Mouse (Mus musculus): ENCODE measurements around the gene Fer. TPM values are rescaled to one million over a fixed set of nuclear protein-coding genes. Genes with fewer than 3 reads are reported as not detected.
A peak's percentile ranks its signal among the peaks of the same experiment; 100 is the strongest.

Gene Fer
- polyA plus RNA-seq, 1 experiment, result 11.5 TPM

GRCm38 (mm10) chr17:64135941-64136650, 273.2 kb downstream of the Fer start:
- Histone ChIP-seq H3K4me1 (ENCODE audit: control insufficient read depth, insufficient read depth, low read length) (no peaks in the 10 kb centered on the region), H3K27ac (ENCODE audit: control insufficient read depth, insufficient read depth, low read depth, low read length) (no peak overlapping the region), H3K27me3 (ENCODE audit: control insufficient read depth, insufficient read depth, low read length) (no peaks in the 10 kb centered on the region), H3K4me3 (ENCODE audit: control insufficient read depth, low read depth, low read length) (no peak overlapping the region), H3K36me3 (ENCODE audit: control insufficient read depth, insufficient read depth, low read length) (peaks cover 2% of the 10 kb centered on the region)
- TF ChIP-seq POLR2A (IDR thresholded peaks at IDR 0.05; ENCODE audit: control insufficient read depth, low read depth, low read length) (no peak), CTCF (IDR thresholded peaks at IDR 0.05; ENCODE audit: control insufficient read depth, insufficient read depth, insufficient replicate concordance, low read depth, low read length) (no peak)

GRCm38 (mm10) chr17:64138036-64138717, 275.3 kb downstream of the Fer start:
- no peaks in the 10 kb centered on the region for H3K4me1 ChIP-seq (ENCODE audit: control insufficient read depth, insufficient read depth, low read length)
- no peak for TF ChIP-seq POLR2A (IDR thresholded peaks at IDR 0.05; ENCODE audit: control insufficient read depth, low read depth, low read length)
- TF ChIP-seq CTCF (IDR thresholded peaks at IDR 0.05; ENCODE audit: control insufficient read depth, insufficient read depth, insufficient replicate concordance, low read depth, low read length), result no peak
- no peaks in the 10 kb centered on the region for H3K27me3 ChIP-seq (ENCODE audit: control insufficient read depth, insufficient read depth, low read length)
- peak overlapping the region; percentile 70 for H3K4me3 ChIP-seq (ENCODE audit: control insufficient read depth, low read depth, low read length)
- H3K27ac ChIP-seq (ENCODE audit: control insufficient read depth, insufficient read depth, low read depth, low read length), result no peak overlapping the region
- H3K36me3 ChIP-seq (ENCODE audit: control insufficient read depth, insufficient read depth, low read length), result peaks cover 2% of the 10 kb centered on the region

- no peak overlapping the region for H3K27ac ChIP-seq (ENCODE audit: control insufficient read depth, insufficient read depth, low read depth, low read length)
- no peaks in the 10 kb centered on the region for H3K4me1 ChIP-seq (ENCODE audit: control insufficient read depth, insufficient read depth, low read length)
- peaks cover 2% of the 10 kb centered on the region for H3K36me3 ChIP-seq (ENCODE audit: control insufficient read depth, insufficient read depth, low read length)
- no peak overlapping the region for H3K4me3 ChIP-seq (ENCODE audit: control insufficient read depth, low read depth, low read length)
- TF ChIP-seq CTCF (IDR thresholded peaks at IDR 0.05; ENCODE audit: control insufficient read depth, insufficient read depth, insufficient replicate concordance, low read depth, low read length) (no peak), POLR2A (IDR thresholded peaks at IDR 0.05; ENCODE audit: control insufficient read depth, low read depth, low read length) (no peak)
- no peaks in the 10 kb centered on the region for H3K27me3 ChIP-seq (ENCODE audit: control insufficient read depth, insufficient read depth, low read length)
These were observed 276.5 kb downstream of the Fer start for GRCm38 (mm10) chr17:64139231-64139915.

DNA sequence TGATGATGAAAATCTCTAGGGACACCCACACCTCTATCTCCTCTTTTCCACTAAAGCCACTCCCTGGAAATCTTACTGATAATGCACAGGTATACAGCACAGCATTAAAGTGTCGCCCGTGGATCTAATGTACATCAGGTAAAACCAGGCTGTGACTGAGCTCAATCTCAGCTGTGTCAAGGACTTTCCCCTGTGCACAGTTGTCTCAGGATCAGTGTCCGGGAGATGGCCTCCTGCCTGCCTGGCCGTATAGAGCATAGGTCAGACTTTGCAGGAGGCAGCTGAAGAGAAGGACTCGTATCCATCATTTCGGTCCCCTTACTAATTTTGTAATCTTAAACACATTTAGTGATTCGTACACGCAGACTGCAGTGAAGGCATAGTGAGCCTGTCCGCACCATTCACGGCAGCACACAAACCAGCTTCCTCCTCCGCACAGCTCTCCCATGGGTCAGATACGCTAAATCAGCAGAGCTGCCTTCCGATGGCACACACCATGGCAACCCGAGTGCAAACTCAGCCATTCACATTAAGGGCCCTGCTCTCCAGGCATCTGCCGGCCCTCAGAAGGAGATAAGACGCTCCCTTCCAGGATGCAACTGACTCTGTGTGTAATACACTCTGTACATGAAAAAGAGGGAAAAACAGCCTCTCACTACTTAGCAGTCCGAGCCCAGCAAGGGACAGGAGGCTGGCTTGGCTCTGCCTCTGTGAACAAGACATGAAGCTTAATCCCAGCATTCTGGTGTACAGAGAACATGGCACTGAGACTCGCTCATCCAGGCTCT, 277.4 kb downstream of the Fer start:
- Histone ChIP-seq H3K4me1 (ENCODE audit: control insufficient read depth, insufficient read depth, low read length) (no peaks in the 10 kb centered on the region), H3K27me3 (ENCODE audit: control insufficient read depth, insufficient read depth, low read length) (no peaks in the 10 kb centered on the region), H3K27ac (ENCODE audit: control insufficient read depth, insufficient read depth, low read depth, low read length) (no peak overlapping the region), H3K36me3 (ENCODE audit: control insufficient read depth, insufficient read depth, low read length) (peaks cover 2% of the 10 kb centered on the region), H3K4me3 (ENCODE audit: control insufficient read depth, low read depth, low read length) (no peak overlapping the region)
- no peak for TF ChIP-seq CTCF (IDR thresholded peaks at IDR 0.05; ENCODE audit: control insufficient read depth, insufficient read depth, insufficient replicate concordance, low read depth, low read length)
- no peak for TF ChIP-seq POLR2A (IDR thresholded peaks at IDR 0.05; ENCODE audit: control insufficient read depth, low read depth, low read length)

GRCm38 (mm10) chr17:64141856-64142255, 279.0 kb downstream of the Fer start:
- TF ChIP-seq POLR2A (IDR thresholded peaks at IDR 0.05; ENCODE audit: control insufficient read depth, low read depth, low read length) (no peak), CTCF (IDR thresholded peaks at IDR 0.05; ENCODE audit: control insufficient read depth, insufficient read depth, insufficient replicate concordance, low read depth, low read length) (no peak)
- H3K27me3 ChIP-seq (ENCODE audit: control insufficient read depth, insufficient read depth, low read length), result no peaks in the 10 kb centered on the region
- H3K36me3 ChIP-seq (ENCODE audit: control insufficient read depth, insufficient read depth, low read length), result peaks cover 2% of the 10 kb centered on the region
- no peak overlapping the region for H3K4me3 ChIP-seq (ENCODE audit: control insufficient read depth, low read depth, low read length)
- H3K4me1 ChIP-seq (ENCODE audit: control insufficient read depth, insufficient read depth, low read length), result no peaks in the 10 kb centered on the region
- no peak overlapping the region for H3K27ac ChIP-seq (ENCODE audit: control insufficient read depth, insufficient read depth, low read depth, low read length)

DNA sequence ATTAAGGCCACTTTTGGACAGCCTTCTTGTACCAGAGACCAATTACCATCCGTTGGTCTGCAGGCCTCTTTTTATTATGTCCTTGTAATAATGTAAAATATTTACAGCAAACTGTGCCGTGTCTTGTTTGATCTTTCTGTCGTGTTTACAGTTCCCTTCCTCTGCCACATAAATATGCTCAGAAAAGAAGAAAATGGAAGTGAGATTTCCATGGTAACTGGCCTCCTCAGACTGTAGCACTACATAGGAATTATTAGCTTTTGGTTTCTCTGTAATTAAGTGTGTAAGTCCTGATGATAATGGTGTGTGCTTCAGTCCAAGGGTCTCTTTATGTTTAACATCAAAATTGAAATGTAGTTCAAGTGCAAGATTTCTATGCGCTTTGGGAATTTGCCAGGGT, 283.5 kb downstream of the Fer start:
- H3K36me3 ChIP-seq (ENCODE audit: control insufficient read depth, insufficient read depth, low read length), result no peaks in the 10 kb centered on the region
- H3K27ac ChIP-seq (ENCODE audit: control insufficient read depth, insufficient read depth, low read depth, low read length), result no peak overlapping the region
- no peaks in the 10 kb centered on the region for H3K4me1 ChIP-seq (ENCODE audit: control insufficient read depth, insufficient read depth, low read length)
- no peak for TF ChIP-seq POLR2A (IDR thresholded peaks at IDR 0.05; ENCODE audit: control insufficient read depth, low read depth, low read length)
- TF ChIP-seq CTCF (IDR thresholded peaks at IDR 0.05; ENCODE audit: control insufficient read depth, insufficient read depth, insufficient replicate concordance, low read depth, low read length), result no peak
- H3K27me3 ChIP-seq (ENCODE audit: control insufficient read depth, insufficient read depth, low read length), result no peaks in the 10 kb centered on the region
- H3K4me3 ChIP-seq (ENCODE audit: control insufficient read depth, low read depth, low read length), result no peak overlapping the region
